Mouse (Mus musculus) myocyte (in vitro differentiated cells): ENCODE results near the gene Eif1ax. TPM values are rescaled to one million over a fixed set of nuclear protein-coding genes. Genes with fewer than 3 reads are reported as not detected.

Experiments used
- H3K27me3 ChIP-seq: one replicate; pipeline ENCODE4 v1.6.1; 2011; ENCODE audit not compliant: control insufficient read depth, insufficient read depth, insufficient read length
- H3K36me3 ChIP-seq: one replicate; pipeline ENCODE4 v1.6.1; 2011; ENCODE audit not compliant: control insufficient read depth, insufficient read depth
- H3K4me2 ChIP-seq: one replicate; pipeline ENCODE4 v1.6.1; 2011; ENCODE audit warnings: low read depth, control low read depth
- H3K4me3 ChIP-seq: one replicate; pipeline ENCODE4 v1.5.1; 2011; ENCODE audit warnings: mild to moderate bottlenecking, control low read depth, moderate library complexity
- H3K79me2 ChIP-seq: one replicate; pipeline ENCODE4 v1.6.1; 2011; ENCODE audit not compliant: control insufficient read depth, insufficient read depth
- H3ac ChIP-seq: one replicate; pipeline ENCODE4 v1.6.1; 2011; ENCODE audit not compliant: control insufficient read depth, insufficient read length
- CEBPB ChIP-seq: IDR thresholded peaks from 2 replicates; pipeline ENCODE4 v1.6.1; 2011; ENCODE audit warnings: mild to moderate bottlenecking, moderate library complexity; ENCODE audit not compliant: poor library complexity, insufficient read depth, severe bottlenecking
- E2F4 ChIP-seq: IDR thresholded peaks from one replicate; pipeline ENCODE4 v1.6.1; 2011; ENCODE audit warnings: mild to moderate bottlenecking, control low read depth, moderate library complexity; ENCODE audit not compliant: insufficient read depth
- MAX ChIP-seq: IDR thresholded peaks from one replicate; pipeline ENCODE4 v1.6.1; 2011; ENCODE audit warnings: low read depth, mild to moderate bottlenecking, control low read depth
- MYOD1 ChIP-seq, 3 experiments: IDR thresholded peaks; one replicate each; pipeline ENCODE4 v1.6.1; 2011; ENCODE audit warnings: control low read depth in 2 of 3, low read depth in 2 of 3, mild to moderate bottlenecking in 2 of 3, moderate library complexity in 1 of 3; ENCODE audit not compliant: insufficient read length in 2 of 3, control insufficient read depth in 1 of 3
- MYOG ChIP-seq, 3 experiments: IDR thresholded peaks; one replicate each; pipeline ENCODE4 v1.6.1; 2011; ENCODE audit warnings: control low read depth in 2 of 3, low read depth in 2 of 3, mild to moderate bottlenecking in 2 of 3; ENCODE audit not compliant: insufficient read length in 2 of 3, control insufficient read depth in 1 of 3, insufficient read depth in 1 of 3
- POLR2A ChIP-seq: IDR thresholded peaks from one replicate; pipeline ENCODE4 v1.6.1; 2011; ENCODE audit warnings: low read depth, mild to moderate bottlenecking, control low read depth, moderate library complexity; ENCODE audit not compliant: insufficient read length
- POLR2AphosphoS2 ChIP-seq: IDR thresholded peaks from one replicate; pipeline ENCODE4 v1.6.1; 2011; ENCODE audit warnings: low read depth, control low read depth; ENCODE audit not compliant: insufficient read length
- REST ChIP-seq: IDR thresholded peaks from one replicate; pipeline ENCODE4 v1.6.1; 2011; ENCODE audit warnings: mild to moderate bottlenecking, control low read depth, moderate library complexity; ENCODE audit not compliant: insufficient read depth, insufficient read length
- SRF ChIP-seq: IDR thresholded peaks from one replicate; pipeline ENCODE4 v1.6.1; 2011; ENCODE audit warnings: low read depth; ENCODE audit not compliant: control insufficient read depth, insufficient read length
- TCF12 ChIP-seq: IDR thresholded peaks from one replicate; pipeline ENCODE4 v1.6.1; 2011; ENCODE audit warnings: mild to moderate bottlenecking, control low read depth; ENCODE audit not compliant: poor library complexity, insufficient read depth, severe bottlenecking
- TCF3 ChIP-seq: IDR thresholded peaks from one replicate; pipeline ENCODE4 v1.6.1; 2011; ENCODE audit warnings: low read depth, control low read depth; ENCODE audit not compliant: insufficient read length
- USF1 ChIP-seq: IDR thresholded peaks from one replicate; pipeline ENCODE4 v1.6.1; 2011; ENCODE audit warnings: low read depth, mild to moderate bottlenecking, control low read depth, moderate library complexity
- polyA plus RNA-seq: library from polyadenylated mRNA; unstranded; fragments of >200 nt; fragmentation: generic; extraction: Trizol; gene quantifications from one replicate; pipeline ENCODE4 v1.2.1, GENCODE M21; 2012; ENCODE audit warnings: missing spikeins

Eif1ax gene
- polyA plus RNA-seq, 1 experiment = 115 TPM

DNA sequence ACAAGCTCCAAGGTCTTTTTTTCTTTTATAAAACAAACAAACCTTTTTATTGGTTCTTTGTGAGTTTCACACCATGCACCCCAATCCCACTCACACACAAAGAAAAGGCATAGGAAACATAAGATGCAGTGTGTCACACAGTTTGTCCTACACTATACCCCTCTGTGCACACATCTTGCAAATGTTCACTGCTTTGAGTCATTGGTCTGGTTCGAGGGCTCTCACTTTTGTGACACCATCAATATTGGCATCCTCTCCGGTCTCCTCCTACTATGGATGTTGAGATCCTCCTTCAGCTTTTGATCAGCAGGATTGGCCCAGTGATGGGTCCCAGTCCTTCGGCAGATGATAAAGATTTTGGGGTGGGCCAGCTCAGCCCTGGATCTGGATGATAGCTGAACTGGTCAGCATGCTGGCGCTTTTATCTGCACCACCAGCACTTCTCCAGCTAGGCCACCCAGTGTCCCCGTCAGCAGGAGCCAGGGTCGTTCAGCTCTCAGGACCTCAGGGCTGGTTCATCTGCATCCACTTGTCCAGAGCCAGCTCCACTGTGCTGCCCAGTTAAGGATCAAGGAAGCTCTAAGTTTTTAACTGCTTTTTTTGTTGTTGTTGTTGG is 18.5 kb downstream of the Eif1ax start:
- Histone ChIP-seq H3ac (no peak overlapping the region), H3K4me3 (no peak overlapping the region), H3K79me2 (no peaks in the 10 kb centered on the region), H3K27me3 (no peaks in the 10 kb centered on the region), H3K36me3 (no peaks in the 10 kb centered on the region), H3K4me2 (no peak overlapping the region)
- TF ChIP-seq USF1 = no peak
- TF ChIP-seq REST = no peak
- no peak for TF ChIP-seq TCF3
- no peak for TF ChIP-seq MYOG (IDR thresholded peaks at IDR 0.05; ENCODE audit: control insufficient read depth in 1 of 3, insufficient read depth in 1 of 3, insufficient read length in 2 of 3, low read depth in 2 of 3)
- peak; percentile 15 for TF ChIP-seq POLR2AphosphoS2

DNA sequence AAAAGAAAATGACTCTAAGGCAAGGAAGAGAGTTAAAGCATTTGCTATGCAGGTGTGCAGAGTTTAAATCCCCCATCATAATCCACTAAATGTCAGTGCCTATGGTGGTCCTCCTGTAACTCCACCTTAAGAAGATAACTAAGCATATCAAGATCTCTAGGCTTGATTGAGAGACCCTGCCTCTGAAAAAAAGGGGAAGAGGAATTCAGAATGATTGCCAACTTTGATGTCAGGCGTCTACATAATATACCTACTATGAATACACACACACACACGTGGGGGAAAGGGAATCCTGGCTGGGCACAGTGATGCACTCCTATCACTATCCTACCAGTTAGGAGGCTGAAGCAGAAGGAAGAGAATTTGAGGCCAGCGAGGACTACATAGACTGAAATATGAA is 19.3 kb downstream of the Eif1ax start:
- Histone ChIP-seq H3K4me2 (no peak overlapping the region), H3K79me2 (no peaks in the 10 kb centered on the region), H3K27me3 (no peaks in the 10 kb centered on the region), H3K4me3 (no peak overlapping the region), H3ac (no peak overlapping the region), H3K36me3 (no peaks in the 10 kb centered on the region)
- TF ChIP-seq MYOD1 (IDR thresholded peaks at IDR 0.05; ENCODE audit: control insufficient read depth in 1 of 3, insufficient read length in 2 of 3, low read depth in 2 of 3) (no peak), POLR2A (no peak), SRF (no peak), TCF3 (no peak), CEBPB (no peak), REST (no peak), USF1 (no peak), MYOG (IDR thresholded peaks at IDR 0.05; ENCODE audit: control insufficient read depth in 1 of 3, insufficient read depth in 1 of 3, insufficient read length in 2 of 3, low read depth in 2 of 3) (no peak)

DNA sequence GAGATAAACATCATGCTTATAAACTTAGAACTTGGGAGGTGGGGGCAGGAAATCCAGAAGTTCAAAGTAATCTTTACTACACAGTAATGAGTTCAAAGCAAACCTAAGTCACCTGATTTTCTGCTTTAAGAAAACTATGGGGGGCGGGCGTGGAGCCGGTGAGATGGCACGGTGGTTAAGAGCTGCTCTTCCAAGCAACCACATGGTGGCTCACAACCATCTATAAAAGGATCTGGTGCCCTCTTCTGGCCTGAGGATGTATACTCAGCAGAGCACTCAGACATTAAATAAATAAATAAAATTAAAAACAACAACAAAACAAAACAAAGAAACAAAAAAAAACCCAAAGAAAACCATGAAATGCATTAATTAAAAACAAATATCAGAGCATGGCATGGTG is 37.3 kb downstream of the Eif1ax start:
- Histone ChIP-seq H3ac (no peak overlapping the region), H3K36me3 (no peaks in the 10 kb centered on the region), H3K79me2 (no peaks in the 10 kb centered on the region), H3K27me3 (peaks cover 4% of the 10 kb centered on the region), H3K4me2 (no peak overlapping the region), H3K4me3 (no peak overlapping the region)
- TF ChIP-seq REST (no peak), CEBPB (no peak), USF1 (no peak), SRF (no peak), TCF3 (no peak), MYOD1 (IDR thresholded peaks at IDR 0.05; ENCODE audit: control insufficient read depth in 1 of 3, insufficient read length in 2 of 3, low read depth in 2 of 3) (no peak), E2F4 (no peak), POLR2AphosphoS2 (no peak), TCF12 (no peak), MAX (no peak), MYOG (IDR thresholded peaks at IDR 0.05; ENCODE audit: control insufficient read depth in 1 of 3, insufficient read depth in 1 of 3, insufficient read length in 2 of 3, low read depth in 2 of 3) (no peak), POLR2A (no peak)

DNA sequence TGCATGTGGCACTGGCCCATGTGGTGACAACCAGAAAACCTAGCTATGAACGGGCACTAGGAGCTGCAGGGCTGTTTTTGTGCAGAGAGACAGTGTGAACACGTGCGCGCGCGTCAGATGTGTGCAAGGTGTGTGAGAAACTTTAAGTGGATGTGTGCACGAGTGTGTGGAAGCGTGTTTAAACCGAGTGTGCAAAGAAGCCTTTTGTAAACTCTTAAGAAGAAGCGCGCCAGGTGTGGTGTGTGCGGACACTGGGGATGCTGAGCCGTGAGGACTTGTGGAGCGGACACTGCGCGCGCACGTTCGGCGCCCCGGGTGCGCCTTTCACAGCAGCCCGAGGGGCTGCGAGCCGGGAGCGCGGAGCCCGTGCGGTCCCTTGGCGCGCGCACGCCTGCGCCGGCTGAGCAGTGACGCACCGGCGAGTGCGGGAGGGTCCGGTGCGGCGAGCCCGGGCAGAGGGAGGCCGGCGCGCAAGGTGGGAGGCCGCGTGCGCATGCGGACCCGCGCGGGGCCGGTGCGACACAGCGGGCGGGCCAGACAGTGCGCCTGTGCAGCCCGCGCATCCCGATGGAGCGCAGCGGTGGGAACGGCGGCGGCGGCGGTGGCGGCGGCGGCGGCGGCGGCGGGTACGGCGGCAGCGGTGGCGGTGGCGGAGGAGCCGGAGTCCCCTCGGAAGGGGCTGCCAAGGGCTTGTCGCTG is 42.3 kb downstream of the Eif1ax start, which contains the start of gene Map7d2:
Map7d2 (plus strand) TSS at position 443 of the 699 bp plus-strand sequence.
- Histone ChIP-seq H3K27me3 (peaks cover 14% of the 10 kb centered on the region), H3K36me3 (no peaks in the 10 kb centered on the region), H3K79me2 (no peaks in the 10 kb centered on the region), H3ac (no peak within 1 kb of the TSS), H3K4me2 (no peak within 1 kb of the TSS), H3K4me3 (no peak within 1 kb of the TSS)
- no peak for TF ChIP-seq USF1
- TF ChIP-seq MYOD1 (IDR thresholded peaks at IDR 0.05; ENCODE audit: control insufficient read depth in 1 of 3, insufficient read length in 2 of 3, low read depth in 2 of 3) = no peak
- no peak for TF ChIP-seq POLR2A
- no peak for TF ChIP-seq SRF
- no peak for TF ChIP-seq CEBPB
- no peak for TF ChIP-seq TCF3
- no peak for TF ChIP-seq MYOG (IDR thresholded peaks at IDR 0.05; ENCODE audit: control insufficient read depth in 1 of 3, insufficient read depth in 1 of 3, insufficient read length in 2 of 3, low read depth in 2 of 3)
- no peak for TF ChIP-seq MAX
- no peak for TF ChIP-seq TCF12
- no peak for TF ChIP-seq REST
- TF ChIP-seq E2F4 = no peak
- TF ChIP-seq POLR2AphosphoS2 = no peak
